Mouse (Mus musculus) cerebellum, adult 2 months (tissue): ENCODE measurements around the gene Myo7a.

Experiments used
- CTCF ChIP-seq: fragments of 200-500 bp; IDR thresholded peaks from 2 replicates; pipeline ENCODE4 v1.5.1; 2011; ENCODE audit warnings: low read depth, mild to moderate bottlenecking, control low read depth, low read length, moderate library complexity, borderline replicate concordance; ENCODE audit not compliant: insufficient read depth
- POLR2A ChIP-seq: fragments of 200-500 bp; IDR thresholded peaks from 2 replicates; pipeline ENCODE4 v1.6.1; 2011; ENCODE audit warnings: low read length, control low read depth, borderline replicate concordance; ENCODE audit not compliant: insufficient read depth

GRCm38 (mm10) chr7:98054942-98055341, 64.4 kb downstream of the Myo7a start:
- TF ChIP-seq CTCF = no peak
- TF ChIP-seq POLR2A = no peak
